Mouse (Mus musculus): ENCODE results near the gene St8sia1. TPM values are rescaled to one million over a fixed set of nuclear protein-coding genes. Genes with fewer than 3 reads are reported as not detected.

The St8sia1 gene
- polyA plus RNA-seq, 1 experiment from 2014 or later, result 1.4 TPM

DNA sequence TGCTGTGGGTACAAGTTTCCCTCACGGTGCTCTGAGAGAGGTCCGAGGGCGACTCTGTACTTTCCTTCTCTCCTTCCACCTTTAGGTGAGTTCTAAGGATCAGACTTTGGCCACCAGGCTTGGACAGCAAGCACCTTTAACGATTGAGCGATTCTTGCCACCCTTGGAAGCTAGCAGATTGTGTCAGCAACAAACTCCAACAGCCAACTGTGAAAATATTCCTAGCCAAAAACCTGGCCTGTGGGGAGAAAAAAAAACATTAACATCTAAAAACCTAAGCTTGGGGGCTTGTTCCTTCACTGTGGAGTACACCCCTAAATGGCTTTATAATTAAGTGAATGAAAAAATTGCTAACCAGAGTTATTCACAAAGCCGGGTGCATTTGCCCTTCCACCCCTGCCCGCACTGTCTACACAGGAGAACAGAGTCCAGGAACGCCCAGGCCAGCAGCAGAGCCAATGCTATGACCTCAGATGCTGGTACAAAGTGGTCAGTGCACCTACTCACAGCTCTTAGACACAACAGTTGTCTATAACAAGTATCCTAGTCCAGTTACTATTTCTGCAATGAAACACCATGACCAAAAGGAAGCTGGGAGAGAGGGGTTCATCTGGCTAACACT is 83.3 kb downstream of the St8sia1 start:
- Histone ChIP-seq H3K36me3 (ENCODE audit: control insufficient read depth, insufficient read depth, low read length) (no peaks in the 10 kb centered on the region), H3K4me1 (ENCODE audit: control insufficient read depth, insufficient read depth, low read length) (peaks cover 17% of the 10 kb centered on the region), H3K9ac (ENCODE audit: low read depth, low read length) (no peak overlapping the region), H3K9me3 (ENCODE audit: control insufficient read depth, low read length) (no peaks in the 10 kb centered on the region), H3K4me3 (ENCODE audit: low read length) (no peak overlapping the region), H3K27ac (ENCODE audit: low read length) (no peak overlapping the region), H3K4me2 (ENCODE audit: low read depth, low read length) (no peak overlapping the region), H3K27me3 (replicated peaks; ENCODE audit: control insufficient read depth, insufficient read depth, low read length) (no peaks in the 10 kb centered on the region)
- 94% methylated on average over 8 of the region's 8 CpGs for WGBS
- ATAC-seq, result no peak

DNA sequence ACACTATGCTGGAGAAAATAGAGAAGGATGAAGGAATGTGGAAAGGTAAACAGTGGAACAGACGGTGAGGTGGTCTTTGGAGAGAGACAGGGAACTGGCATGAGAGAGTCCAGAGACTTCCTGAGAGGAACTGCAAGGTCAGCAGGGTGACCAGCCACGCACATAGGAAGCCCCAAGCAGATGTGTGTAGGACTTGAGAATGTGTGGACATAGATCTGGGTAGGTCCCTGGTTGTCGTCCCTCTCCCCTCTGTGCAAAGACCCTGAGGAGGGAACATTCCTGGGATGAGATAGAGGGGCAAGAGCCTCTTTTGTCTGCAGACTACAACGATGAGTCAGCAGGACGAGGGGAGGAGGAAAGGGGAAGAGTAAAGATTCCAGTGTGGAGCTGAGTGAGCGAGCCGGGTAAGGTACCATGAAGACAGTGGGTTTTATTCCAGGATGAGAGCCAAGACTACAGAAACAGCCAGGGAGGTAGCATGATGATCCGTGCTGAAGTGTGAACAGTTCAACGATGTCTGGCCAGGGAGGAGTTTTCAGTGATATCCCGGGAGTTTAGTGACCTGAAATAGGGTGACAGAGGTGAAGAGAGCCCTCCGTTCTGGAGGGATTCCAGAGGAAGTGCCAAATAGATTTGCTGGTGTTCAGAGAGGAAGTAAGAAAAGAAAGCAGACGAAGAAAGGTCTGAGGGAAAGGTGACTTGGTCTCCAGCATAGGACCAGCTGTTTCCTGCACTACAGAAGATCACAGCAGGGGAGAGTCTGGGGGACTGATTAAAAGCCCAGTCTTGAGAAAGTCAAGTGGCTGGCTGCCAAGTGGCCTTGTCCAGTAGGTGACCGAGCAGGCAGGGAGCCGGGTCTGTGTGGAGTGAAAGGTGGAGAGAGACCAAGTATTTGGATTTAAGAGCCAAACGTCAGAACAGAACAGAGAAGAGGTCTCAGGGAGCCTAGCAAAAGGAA is 85.2 kb downstream of the St8sia1 start:
- Histone ChIP-seq H3K4me2 (ENCODE audit: low read depth, low read length) (no peak overlapping the region), H3K36me3 (ENCODE audit: control insufficient read depth, insufficient read depth, low read length) (no peaks in the 10 kb centered on the region), H3K4me3 (ENCODE audit: low read length) (no peak overlapping the region), H3K27ac (ENCODE audit: low read length) (0 out of 2 replicates have a peak overlapping the region, but pooled peaks have one; percentile 15), H3K27me3 (replicated peaks; ENCODE audit: control insufficient read depth, insufficient read depth, low read length) (no peaks in the 10 kb centered on the region), H3K9me3 (ENCODE audit: control insufficient read depth, low read length) (no peaks in the 10 kb centered on the region), H3K9ac (ENCODE audit: low read depth, low read length) (no peak overlapping the region), H3K4me1 (ENCODE audit: control insufficient read depth, insufficient read depth, low read length) (peaks cover 17% of the 10 kb centered on the region)
- 26% methylated on average over 15 of the region's 15 CpGs for WGBS
- 0 out of 2 replicates have a peak, but pooled peaks have one; percentile 36 for ATAC-seq

DNA sequence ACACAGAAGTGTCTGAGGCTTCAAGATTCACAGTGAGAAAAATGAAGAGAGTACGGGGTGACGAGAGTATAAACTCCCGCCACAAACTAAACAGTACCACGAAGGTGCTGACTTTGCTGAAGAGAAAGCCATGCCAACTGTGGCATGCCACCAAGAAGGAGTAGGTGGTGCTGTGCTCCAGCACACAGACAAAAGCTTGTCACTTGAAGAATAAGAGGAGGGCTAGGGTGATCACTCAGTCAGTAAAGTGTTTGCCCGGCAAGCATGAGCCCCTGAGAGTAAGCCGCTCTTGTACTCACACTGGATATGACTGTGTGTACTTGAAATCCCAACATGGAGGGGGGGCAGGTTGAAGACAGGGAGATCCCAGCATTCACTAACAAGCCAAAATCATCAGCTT is 87.0 kb downstream of the St8sia1 start:
- H3K27ac ChIP-seq (ENCODE audit: low read length), result no peak overlapping the region
- H3K4me2 ChIP-seq (ENCODE audit: low read depth, low read length), result no peak overlapping the region
- H3K9me3 ChIP-seq (ENCODE audit: control insufficient read depth, low read length), result no peaks in the 10 kb centered on the region
- H3K36me3 ChIP-seq (ENCODE audit: control insufficient read depth, insufficient read depth, low read length), result no peaks in the 10 kb centered on the region
- no peak for ATAC-seq
- H3K4me1 ChIP-seq (ENCODE audit: control insufficient read depth, insufficient read depth, low read length), result peaks cover 17% of the 10 kb centered on the region
- no peak overlapping the region for H3K9ac ChIP-seq (ENCODE audit: low read depth, low read length)
- no peak overlapping the region for H3K4me3 ChIP-seq (ENCODE audit: low read length)
- H3K27me3 ChIP-seq (replicated peaks; ENCODE audit: control insufficient read depth, insufficient read depth, low read length), result no peaks in the 10 kb centered on the region
- WGBS, result 49% methylated on average over 6 of the region's 6 CpGs

DNA sequence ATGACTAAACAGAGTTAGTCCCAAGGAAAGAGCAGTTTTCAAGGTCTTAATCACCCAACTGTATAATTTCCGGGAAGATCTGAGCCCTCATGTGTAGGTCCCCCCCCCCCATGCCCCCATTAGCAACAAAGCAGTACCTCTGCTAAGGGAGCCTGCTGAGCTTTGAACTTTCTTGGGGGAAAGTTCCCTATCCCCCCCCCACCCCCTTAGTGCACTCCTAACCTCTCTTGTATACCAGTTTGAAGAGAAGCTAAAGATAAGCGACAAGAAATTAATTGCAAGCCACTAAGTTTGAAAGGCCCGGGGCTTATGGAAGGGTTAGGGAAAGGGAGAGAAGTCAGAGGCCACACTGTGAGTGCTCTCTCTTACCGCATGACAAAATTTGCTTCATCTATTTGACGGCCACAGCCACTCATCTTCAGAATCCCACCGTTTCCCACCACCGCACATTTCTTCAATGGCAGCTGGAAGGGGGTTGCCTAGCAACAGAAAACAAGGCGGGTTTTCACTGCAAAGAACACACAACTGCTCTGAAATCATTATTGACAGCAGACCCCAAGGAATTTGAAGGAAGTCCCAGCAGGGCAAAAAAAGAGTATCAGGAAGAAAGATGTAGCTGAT is 87.9 kb downstream of the St8sia1 start:
- Histone ChIP-seq H3K4me2 (ENCODE audit: low read depth, low read length) (no peak overlapping the region), H3K4me3 (ENCODE audit: low read length) (no peak overlapping the region), H3K4me1 (ENCODE audit: control insufficient read depth, insufficient read depth, low read length) (peaks cover 17% of the 10 kb centered on the region), H3K27ac (ENCODE audit: low read length) (no peak overlapping the region), H3K36me3 (ENCODE audit: control insufficient read depth, insufficient read depth, low read length) (no peaks in the 10 kb centered on the region), H3K27me3 (replicated peaks; ENCODE audit: control insufficient read depth, insufficient read depth, low read length) (no peaks in the 10 kb centered on the region), H3K9me3 (ENCODE audit: control insufficient read depth, low read length) (no peaks in the 10 kb centered on the region), H3K9ac (ENCODE audit: low read depth, low read length) (no peak overlapping the region)
- 23% methylated on average over 8 of the region's 8 CpGs for WGBS
- ATAC-seq, result no peak

DNA sequence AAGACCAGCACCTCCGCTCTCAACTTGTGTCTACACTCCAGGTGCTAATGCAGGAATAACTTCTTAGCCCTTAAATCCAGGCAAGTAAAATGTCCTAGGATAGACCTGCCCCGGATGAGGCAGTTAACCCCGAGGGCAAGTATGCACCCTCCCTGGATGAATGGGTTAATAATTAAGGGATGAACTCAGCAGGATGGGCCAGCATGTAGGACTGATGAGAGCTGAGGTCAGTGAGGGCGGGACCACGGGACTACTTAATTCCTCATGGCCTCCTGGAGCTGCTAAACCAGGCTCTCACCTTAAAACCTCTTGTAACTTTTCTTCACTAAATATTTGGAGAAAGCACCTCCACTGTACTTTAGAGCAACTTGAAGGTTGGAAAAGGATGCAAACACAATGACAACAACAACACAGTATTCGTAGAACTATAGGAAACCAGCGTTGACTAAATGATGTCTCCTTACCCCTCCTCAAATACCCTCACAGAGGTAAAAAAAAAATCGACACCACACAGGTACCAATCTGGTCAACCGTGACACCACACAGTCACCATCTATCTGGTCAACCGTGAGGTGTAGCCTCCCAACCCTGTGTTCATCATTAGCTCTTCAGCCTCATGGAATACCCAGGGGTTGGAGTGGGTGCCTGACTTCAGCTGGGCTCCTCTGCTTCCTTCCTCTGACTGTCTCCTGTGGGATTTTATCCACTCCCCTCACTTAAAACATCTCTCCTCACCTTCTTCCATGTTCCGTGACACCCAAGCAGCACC is 90.3 kb downstream of the St8sia1 start:
- no peak overlapping the region for H3K9ac ChIP-seq (ENCODE audit: low read depth, low read length)
- H3K9me3 ChIP-seq (ENCODE audit: control insufficient read depth, low read length), result no peaks in the 10 kb centered on the region
- no peak overlapping the region for H3K4me3 ChIP-seq (ENCODE audit: low read length)
- peak; percentile 66; the same call in 1 of the 2 replicates for ATAC-seq
- no peak overlapping the region for H3K27ac ChIP-seq (ENCODE audit: low read length)
- no peaks in the 10 kb centered on the region for H3K36me3 ChIP-seq (ENCODE audit: control insufficient read depth, insufficient read depth, low read length)
- WGBS, result 77% methylated on average over 11 of the region's 11 CpGs
- no peak overlapping the region for H3K4me2 ChIP-seq (ENCODE audit: low read depth, low read length)
- peaks cover 8% of the 10 kb centered on the region for H3K4me1 ChIP-seq (ENCODE audit: control insufficient read depth, insufficient read depth, low read length)
- no peaks in the 10 kb centered on the region for H3K27me3 ChIP-seq (replicated peaks; ENCODE audit: control insufficient read depth, insufficient read depth, low read length)

DNA sequence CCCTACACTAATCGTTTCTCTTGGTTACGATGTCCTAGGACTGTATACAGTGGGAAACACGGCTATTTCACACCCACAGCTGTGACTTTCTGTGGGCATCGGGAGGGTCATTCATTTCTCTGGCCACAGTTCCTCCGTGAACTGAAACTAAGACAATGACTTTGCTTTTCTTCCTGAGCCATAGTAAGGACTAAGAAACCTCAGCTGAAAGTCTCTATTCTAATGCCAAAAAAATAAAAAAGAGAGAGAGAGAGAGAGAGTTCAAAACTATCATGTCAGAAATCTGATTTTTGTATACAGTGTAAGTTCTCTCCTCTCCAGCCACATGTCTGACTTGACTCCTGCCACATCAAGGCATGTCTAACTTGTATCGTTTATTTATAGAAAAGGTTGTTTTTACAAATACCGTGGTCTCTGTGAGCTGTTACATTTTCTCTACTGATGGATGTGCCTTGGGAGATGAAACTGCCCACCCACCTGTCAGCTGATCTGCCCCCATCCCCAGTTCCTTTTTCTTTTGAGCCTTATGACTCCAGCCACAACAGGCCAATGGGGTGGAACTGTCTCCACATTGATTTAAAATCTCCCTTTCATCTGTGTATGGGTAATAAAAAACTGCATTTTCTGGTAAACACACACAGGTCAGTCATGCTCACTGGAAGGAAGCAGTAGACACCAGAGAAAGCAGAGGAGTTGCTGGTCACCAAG is 94.4 kb downstream of the St8sia1 start:
- H3K4me1 ChIP-seq (ENCODE audit: control insufficient read depth, insufficient read depth, low read length), result no peaks in the 10 kb centered on the region
- no peak overlapping the region for H3K9ac ChIP-seq (ENCODE audit: low read depth, low read length)
- H3K9me3 ChIP-seq (ENCODE audit: control insufficient read depth, low read length), result no peaks in the 10 kb centered on the region
- no peak overlapping the region for H3K4me2 ChIP-seq (ENCODE audit: low read depth, low read length)
- no peak overlapping the region for H3K27ac ChIP-seq (ENCODE audit: low read length)
- H3K4me3 ChIP-seq (ENCODE audit: low read length), result no peak overlapping the region
- ATAC-seq, result no peak
- WGBS, result 67% methylated on average over 7 of the region's 7 CpGs
- H3K36me3 ChIP-seq (ENCODE audit: control insufficient read depth, insufficient read depth, low read length), result no peaks in the 10 kb centered on the region
- no peaks in the 10 kb centered on the region for H3K27me3 ChIP-seq (replicated peaks; ENCODE audit: control insufficient read depth, insufficient read depth, low read length)

DNA sequence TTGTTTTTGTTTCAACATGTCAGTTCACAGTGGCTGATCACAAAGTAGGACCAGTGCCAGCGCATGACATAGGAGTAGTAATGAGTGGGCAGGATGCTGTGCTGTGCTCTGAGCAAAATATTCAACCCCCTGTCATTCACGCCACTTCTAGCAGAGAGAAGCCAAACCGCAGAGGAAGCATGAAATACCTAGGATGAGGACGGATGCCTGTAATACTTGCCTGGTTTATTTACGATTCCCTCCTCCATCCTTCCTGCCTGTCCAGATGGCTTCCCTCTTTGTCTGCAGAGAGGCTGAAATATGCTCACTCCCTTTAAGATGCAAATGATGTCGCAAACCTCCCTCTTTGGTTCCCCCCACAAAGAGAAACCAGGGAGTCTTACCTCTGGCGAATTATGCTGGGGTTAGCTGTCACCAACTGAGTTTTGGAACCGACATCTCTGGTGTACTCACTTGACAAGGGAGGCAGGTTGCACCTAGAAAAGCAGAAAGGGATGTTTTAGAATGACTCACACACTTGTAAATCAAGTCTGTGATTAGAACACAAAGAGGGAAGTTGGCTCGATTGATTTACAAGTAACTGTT is 96.7 kb downstream of the St8sia1 start:
- Histone ChIP-seq H3K4me2 (ENCODE audit: low read depth, low read length) (0 out of 2 replicates have a peak overlapping the region, but pooled peaks have one; percentile 9), H3K4me1 (ENCODE audit: control insufficient read depth, insufficient read depth, low read length) (no peaks in the 10 kb centered on the region), H3K27ac (ENCODE audit: low read length) (peak overlapping the region; percentile 47), H3K4me3 (ENCODE audit: low read length) (no peak overlapping the region), H3K27me3 (replicated peaks; ENCODE audit: control insufficient read depth, insufficient read depth, low read length) (no peaks in the 10 kb centered on the region), H3K36me3 (ENCODE audit: control insufficient read depth, insufficient read depth, low read length) (no peaks in the 10 kb centered on the region), H3K9me3 (ENCODE audit: control insufficient read depth, low read length) (no peaks in the 10 kb centered on the region; the same call in 1 of the 2 replicates), H3K9ac (ENCODE audit: low read depth, low read length) (no peak overlapping the region)
- peak; percentile 50; the same call in 1 of the 2 replicates for ATAC-seq
- 19% methylated on average over 9 of the region's 9 CpGs for WGBS

DNA sequence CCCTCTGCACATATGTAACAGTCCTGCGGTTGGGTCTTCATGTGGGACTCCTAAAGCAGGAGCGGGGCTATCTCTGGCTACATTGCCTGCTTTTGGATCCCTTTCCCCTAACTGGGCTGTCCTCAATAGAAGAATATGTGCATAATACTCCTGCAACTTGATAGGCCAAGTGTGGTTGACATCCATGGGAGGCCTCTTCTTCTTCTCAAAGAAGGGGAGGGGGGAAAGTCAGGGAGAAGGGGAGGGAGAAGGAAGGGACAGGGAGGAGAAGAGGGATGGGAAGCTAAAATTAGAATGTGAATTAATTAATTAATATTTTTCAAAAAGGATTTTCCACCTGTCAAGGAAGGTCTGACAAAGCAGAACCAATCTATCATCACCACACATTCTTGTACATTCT is 97.2 kb downstream of the St8sia1 start:
- no peak overlapping the region for H3K9ac ChIP-seq (ENCODE audit: low read depth, low read length)
- H3K9me3 ChIP-seq (ENCODE audit: control insufficient read depth, low read length), result no peaks in the 10 kb centered on the region; the same call in 1 of the 2 replicates
- no peak; the same call in 1 of the 2 replicates for ATAC-seq
- no peaks in the 10 kb centered on the region for H3K27me3 ChIP-seq (replicated peaks; ENCODE audit: control insufficient read depth, insufficient read depth, low read length)
- 97% methylated on average over 2 of the region's 2 CpGs for WGBS
- H3K4me1 ChIP-seq (ENCODE audit: control insufficient read depth, insufficient read depth, low read length), result no peaks in the 10 kb centered on the region
- no peak overlapping the region for H3K27ac ChIP-seq (ENCODE audit: low read length)
- no peak overlapping the region for H3K4me2 ChIP-seq (ENCODE audit: low read depth, low read length)
- no peak overlapping the region for H3K4me3 ChIP-seq (ENCODE audit: low read length)
- H3K36me3 ChIP-seq (ENCODE audit: control insufficient read depth, insufficient read depth, low read length), result no peaks in the 10 kb centered on the region

Measured in intestine, embryonic 16.5 days (tissue).